Mouse (Mus musculus) liver, adult 2 months (tissue): ENCODE results near the gene Igfbp7.

ENCODE experiments used
- CTCF ChIP-seq: fragments of 200-500 bp; IDR thresholded peaks from 2 replicates; pipeline ENCODE4 v1.5.1; 2011; ENCODE audit warnings: low read depth, low read length, control low read depth
- POLR2A ChIP-seq: fragments of 200-500 bp; IDR thresholded peaks from 2 replicates; pipeline ENCODE4 v1.6.1; 2011; ENCODE audit warnings: low read length, control low read depth; ENCODE audit not compliant: insufficient read depth; ENCODE audit errors: extremely low read depth

DNA sequence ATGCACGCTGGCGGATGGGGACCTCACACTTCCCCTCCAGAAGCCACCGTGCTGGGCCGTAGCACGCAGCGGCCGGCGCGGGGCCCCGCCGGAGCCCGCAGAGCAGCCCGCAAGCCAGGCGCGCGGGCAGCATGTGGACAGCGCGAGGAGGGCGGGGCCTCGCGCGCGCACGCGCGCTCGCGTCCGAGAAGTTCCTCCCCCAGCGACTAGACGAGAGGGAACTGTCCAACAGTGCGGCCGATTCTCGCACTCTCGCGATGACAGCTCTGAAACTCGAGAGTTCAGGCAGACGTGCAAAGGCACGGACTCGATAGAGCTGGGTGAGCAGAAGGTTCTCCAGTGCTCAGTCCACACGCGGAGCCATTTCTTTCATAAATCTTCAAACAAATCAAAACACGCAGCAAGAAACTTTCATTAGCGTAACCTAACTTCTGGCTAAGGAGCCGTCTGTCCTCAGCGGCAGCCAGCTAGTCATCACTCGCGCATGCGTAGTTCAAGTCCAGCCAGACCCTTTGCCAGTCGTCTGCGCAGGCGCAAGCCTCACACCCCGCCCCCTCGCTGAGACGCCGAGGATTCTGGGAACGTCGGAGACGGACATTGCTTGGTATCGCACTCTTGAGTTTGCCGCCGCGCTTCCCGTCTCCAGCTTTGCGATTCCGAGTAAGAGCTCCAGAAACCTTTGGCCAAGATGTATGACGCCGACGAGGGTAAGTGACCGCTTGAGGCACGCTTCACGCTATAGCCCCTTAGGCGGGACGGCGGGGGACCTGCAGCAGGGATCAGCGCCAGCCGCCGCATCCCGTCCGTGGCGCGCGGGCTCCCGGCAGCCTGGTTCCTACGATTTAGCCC is 97.7 kb downstream of the Igfbp7 start, which contains the start of the genes Noa1 and Polr2b:
- TF ChIP-seq POLR2A (peak; percentile 78), CTCF (no peak)
